Mouse (Mus musculus) heart, postnatal 0 days (tissue): Measurements from ENCODE around the gene Gatad2a. TPM values are rescaled to one million over a fixed set of nuclear protein-coding genes. Genes with fewer than 3 reads are reported as not detected.
A peak's percentile ranks its signal among the peaks of the same experiment; 100 is the strongest.

Experiments
- ATAC-seq: fragments of 200-750 bp; cut with Nextera tagmentation; 2 replicates; pipeline ENCODE4 v1.8.0; 2017; ENCODE audit warnings: low read depth, moderate number of reproducible peaks, moderate library complexity; ENCODE audit not compliant: insufficient read depth
- DNase-seq: peaks from one replicate; pipeline ENCODE4 v3.0.0-alpha.2; 2016; ENCODE audit warnings: low spot score
- H3K27ac ChIP-seq: fragments of 300-500 bp; sonication (generic); 2 replicates; pipeline ENCODE4 v1.5.1; 2014; ENCODE audit warnings: low read depth, mild to moderate bottlenecking
- H3K27me3 ChIP-seq: fragments of 300-500 bp; sonication (generic); 2 replicates; pipeline ENCODE4 v1.6.1; 2014; ENCODE audit warnings: low read length, mixed read lengths; ENCODE audit not compliant: control insufficient read depth, insufficient read depth
- H3K36me3 ChIP-seq: fragments of 300-500 bp; sonication (generic); replicated peaks from 2 replicates; pipeline ENCODE4 v1.6.1; 2014; ENCODE audit warnings: low read length, mixed read lengths; ENCODE audit not compliant: control insufficient read depth, insufficient read depth
- H3K4me1 ChIP-seq: fragments of 300-500 bp; sonication (generic); 2 replicates; pipeline ENCODE4 v1.6.1; 2014; ENCODE audit warnings: antibody characterized with exemption; ENCODE audit not compliant: control insufficient read depth, insufficient read depth
- H3K4me2 ChIP-seq: fragments of 300-500 bp; sonication (generic); 2 replicates; pipeline ENCODE4 v1.6.1; 2014; ENCODE audit warnings: low read depth, mild to moderate bottlenecking, low read length, moderate library complexity
- H3K4me3 ChIP-seq: fragments of 300-500 bp; sonication (generic); 2 replicates; pipeline ENCODE4 v1.5.1; 2014; ENCODE audit warnings: low read depth, low read length
- H3K9ac ChIP-seq: fragments of 300-500 bp; sonication (generic); replicated peaks from 2 replicates; pipeline ENCODE4 v1.6.1; 2014; ENCODE audit warnings: low read depth, low read length, mixed read lengths
- H3K9me3 ChIP-seq: fragments of 300-500 bp; sonication (generic); replicated peaks from 2 replicates; pipeline ENCODE4 v1.6.1; 2016; ENCODE audit warnings: low read length; ENCODE audit not compliant: control insufficient read depth
- CTCF ChIP-seq: IDR thresholded peaks from 2 replicates; pipeline ENCODE4 v1.5.1; 2016; ENCODE audit warnings: antibody characterized with exemption, control low read depth, low read depth
- EP300 ChIP-seq: IDR thresholded peaks from 2 replicates; pipeline ENCODE4 v1.6.1; 2016; ENCODE audit warnings: antibody characterized with exemption, low read depth
- WGBS: fragments of 180-500 bp; shearing (Covaris S2); extraction: QIAGEN DNeasy Blood & Tissue Kit; methylation state at CpG from one replicate; pipeline ENCODE4 v1.1.7; 2014; 5-methylcytosine and 5-hydroxymethylcytosine counted together
- polyA plus RNA-seq: library from polyadenylated mRNA; unstranded; fragments of >200 nt; fragmentation: Nextera tagmentation; extraction: Ambion mirVana; gene quantifications from 2 replicates; pipeline ENCODE4 v1.2.1, GENCODE M21; 2015
- total RNA-seq: library from RNA; depleted of rRNA; stranded (reverse); fragments of >200 nt; gene quantifications from 2 replicates; pipeline ENCODE4 v1.2.3, GENCODE M21; 2014; ENCODE audit warnings: low replicate concordance

Gene Gatad2a
- total and polyA plus RNA-seq, 2 experiments from 2014 or later: 18.9 to 26.9 TPM

DNA sequence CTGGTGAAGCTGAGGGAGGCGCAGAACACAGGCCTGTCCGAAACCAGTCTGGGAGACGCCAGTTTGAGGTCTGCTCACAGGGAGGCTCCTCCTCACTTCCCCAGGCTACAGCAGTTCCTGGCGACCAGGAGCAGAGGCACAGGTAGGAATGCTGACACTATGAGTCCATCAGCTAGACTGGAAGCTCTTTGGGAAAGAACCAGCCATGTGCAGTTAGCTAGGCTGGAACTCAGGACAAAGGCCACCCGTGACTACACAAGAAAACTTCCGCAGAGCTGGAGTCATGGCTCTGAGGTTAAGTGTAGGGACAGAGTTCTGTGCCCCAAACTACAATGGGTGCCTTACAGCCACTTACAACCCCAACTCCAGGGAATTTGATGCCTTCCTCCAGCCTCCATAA is 98.3 kb downstream of the Gatad2a start:
- H3K4me2 ChIP-seq: no peak overlapping the region
- DNase-seq (no peak), ATAC-seq (no peak)
- H3K27me3 ChIP-seq: no peaks in the 10 kb centered on the region
- no peaks in the 10 kb centered on the region for H3K9me3 ChIP-seq
- peaks cover 41% of the 10 kb centered on the region for H3K4me1 ChIP-seq
- H3K36me3 ChIP-seq: peaks cover 15% of the 10 kb centered on the region
- no peak for TF ChIP-seq CTCF
- no peak for TF ChIP-seq EP300
- 80% methylated on average over 6 of the region's 6 CpGs for WGBS
- no peak overlapping the region for H3K27ac ChIP-seq
- no peak overlapping the region; the same call in 1 of the 2 replicates for H3K9ac ChIP-seq
- H3K4me3 ChIP-seq: no peak overlapping the region

DNA sequence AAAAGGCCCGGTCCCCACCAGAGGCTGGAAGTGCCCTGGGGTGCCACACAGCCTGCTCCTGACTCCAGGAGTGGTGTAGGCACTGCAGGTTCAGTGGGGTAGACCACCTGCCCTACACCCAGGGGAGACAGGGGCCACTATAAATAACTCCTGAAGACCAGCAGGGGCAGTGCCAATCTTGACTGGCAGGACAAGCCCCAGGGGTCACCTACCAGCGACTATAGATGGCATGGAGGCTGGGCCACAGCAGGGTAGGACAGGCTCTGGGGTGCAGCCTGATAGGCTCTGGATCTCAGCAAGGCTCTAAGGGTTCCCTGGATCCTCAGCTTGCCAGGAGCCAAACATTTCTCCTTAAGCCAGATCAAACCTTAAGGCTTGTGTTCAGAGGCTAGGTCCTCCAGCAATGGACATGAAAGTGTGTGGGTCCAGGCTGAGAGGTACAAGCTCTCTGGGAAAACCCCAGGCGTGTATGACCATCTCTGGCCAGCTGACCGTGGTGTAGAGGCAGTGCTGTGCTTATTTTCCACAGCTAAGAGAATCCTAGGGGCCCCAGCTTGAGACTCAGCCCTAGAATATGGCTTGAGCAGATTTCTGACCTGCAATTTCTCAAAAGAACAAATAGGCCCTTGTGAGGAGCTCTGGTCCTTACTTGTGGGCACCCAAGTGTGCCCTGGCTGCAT is 100.3 kb downstream of the Gatad2a start:
- H3K27me3 ChIP-seq: no peaks in the 10 kb centered on the region
- no peak overlapping the region for H3K4me3 ChIP-seq
- peaks cover 30% of the 10 kb centered on the region for H3K4me1 ChIP-seq
- DNase-seq (no peak), ATAC-seq (peak; percentile 13; the same call in 1 of the 2 replicates)
- H3K9ac ChIP-seq: no peak overlapping the region
- TF ChIP-seq EP300: no peak
- no peak for TF ChIP-seq CTCF
- no peak overlapping the region for H3K4me2 ChIP-seq
- H3K9me3 ChIP-seq: no peaks in the 10 kb centered on the region
- WGBS: 56% methylated on average over 4 of the region's 4 CpGs
- peaks cover 21% of the 10 kb centered on the region for H3K36me3 ChIP-seq
- H3K27ac ChIP-seq: 0 out of 2 replicates have a peak overlapping the region, but pooled peaks have one; percentile 36

DNA sequence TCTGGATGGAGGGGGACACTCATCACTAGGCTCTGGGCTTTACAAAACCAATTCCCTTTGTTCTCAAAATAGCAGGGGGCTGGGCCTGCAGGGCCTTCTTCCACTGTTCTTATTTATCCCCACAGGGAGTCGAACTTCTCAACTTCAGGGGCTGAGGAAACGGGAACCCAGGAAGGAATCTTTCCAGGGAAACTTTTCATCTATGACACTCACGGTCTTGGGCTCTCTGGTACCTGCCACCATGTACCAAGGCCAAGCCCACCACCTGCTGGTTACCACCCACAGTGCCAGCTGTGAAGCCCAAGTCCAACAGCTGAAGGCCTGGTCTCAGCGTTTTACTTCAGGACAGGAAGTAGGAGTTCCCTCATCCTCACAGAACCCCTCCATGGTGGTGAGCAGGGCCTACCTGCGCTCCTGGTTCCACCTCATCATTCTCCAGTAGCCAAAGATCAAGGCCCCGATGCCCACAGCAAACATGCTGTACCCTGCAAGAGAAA is 101.3 kb downstream of the Gatad2a start:
- peaks cover 19% of the 10 kb centered on the region for H3K4me1 ChIP-seq
- no peaks in the 10 kb centered on the region for H3K9me3 ChIP-seq
- H3K9ac ChIP-seq: no peak overlapping the region
- H3K36me3 ChIP-seq: peaks cover 21% of the 10 kb centered on the region
- H3K4me3 ChIP-seq: no peak overlapping the region
- peaks cover 4% of the 10 kb centered on the region; the same call in 1 of the 2 replicates for H3K27me3 ChIP-seq
- DNase-seq: no peak
- no peak overlapping the region for H3K27ac ChIP-seq
- no peak for TF ChIP-seq CTCF
- TF ChIP-seq EP300: no peak
- no peak for ATAC-seq
- no peak overlapping the region for H3K4me2 ChIP-seq
- 62% methylated on average over 6 of the region's 6 CpGs for whole genome bisulfite sequencing

DNA sequence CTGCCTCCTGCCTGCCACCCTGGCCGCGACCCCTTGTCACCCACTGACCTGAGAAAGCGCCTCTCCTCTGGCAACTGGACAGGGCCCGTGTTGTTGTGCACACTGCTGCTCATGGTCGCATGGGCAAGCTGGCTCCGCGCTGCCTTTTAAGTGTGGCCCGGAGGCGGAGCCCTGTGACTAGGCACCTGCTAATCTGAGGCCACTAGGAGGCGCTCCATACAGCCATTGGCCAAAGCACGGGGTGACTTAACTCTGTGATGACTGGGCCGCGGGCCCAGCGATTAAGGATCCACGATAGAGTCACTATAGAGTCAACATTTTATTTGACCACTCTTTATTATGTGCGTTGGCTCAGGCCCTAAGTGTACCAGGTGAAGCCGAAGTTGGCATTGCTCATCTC is 102.3 kb downstream of the Gatad2a start:
- H3K27me3 ChIP-seq: peaks cover 14% of the 10 kb centered on the region
- H3K4me3 ChIP-seq: no peak overlapping the region
- no peak overlapping the region for H3K27ac ChIP-seq
- 53% methylated on average over 17 of the region's 17 CpGs for whole genome bisulfite sequencing
- ATAC-seq: peak; percentile 54
- H3K4me1 ChIP-seq: peaks cover 24% of the 10 kb centered on the region
- H3K9me3 ChIP-seq: no peaks in the 10 kb centered on the region
- H3K4me2 ChIP-seq: no peak overlapping the region
- TF ChIP-seq EP300 (no peak), CTCF (peak; percentile 51)
- H3K36me3 ChIP-seq: peaks cover 21% of the 10 kb centered on the region
- peak; percentile 65 for DNase-seq
- no peak overlapping the region for H3K9ac ChIP-seq

DNA sequence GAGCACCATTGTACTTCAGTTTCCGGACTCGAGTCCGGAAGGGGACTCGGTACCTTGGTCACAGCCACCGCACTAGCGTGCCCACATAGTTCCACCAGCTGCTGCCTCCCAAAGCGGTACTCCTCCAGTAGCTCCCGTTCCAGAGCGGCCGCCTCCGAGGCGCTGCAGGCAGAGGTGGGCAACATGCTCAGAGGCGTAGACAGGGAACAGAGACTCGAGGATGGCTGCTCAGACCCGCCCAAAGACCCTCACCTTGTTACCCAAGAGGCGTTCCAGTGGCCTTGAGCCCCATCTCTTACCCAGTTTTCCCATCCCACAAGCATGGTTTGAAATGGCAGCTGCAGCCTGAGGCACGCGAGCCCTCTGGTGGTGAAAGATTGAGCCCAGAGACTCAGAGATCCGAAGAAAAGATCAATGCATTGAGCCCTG is 105.4 kb downstream of the Gatad2a start:
- no peak overlapping the region for H3K9ac ChIP-seq
- peaks cover 21% of the 10 kb centered on the region for H3K36me3 ChIP-seq
- H3K27ac ChIP-seq: no peak overlapping the region
- no peak overlapping the region for H3K4me2 ChIP-seq
- H3K4me1 ChIP-seq: peaks cover 20% of the 10 kb centered on the region
- no peak overlapping the region for H3K4me3 ChIP-seq
- TF ChIP-seq EP300 (no peak), CTCF (peak; percentile 69)
- ATAC-seq: no peak
- 41% methylated on average over 19 of the region's 19 CpGs for WGBS
- DNase-seq: no peak
- H3K27me3 ChIP-seq: peaks cover 44% of the 10 kb centered on the region
- H3K9me3 ChIP-seq: no peaks in the 10 kb centered on the region

DNA sequence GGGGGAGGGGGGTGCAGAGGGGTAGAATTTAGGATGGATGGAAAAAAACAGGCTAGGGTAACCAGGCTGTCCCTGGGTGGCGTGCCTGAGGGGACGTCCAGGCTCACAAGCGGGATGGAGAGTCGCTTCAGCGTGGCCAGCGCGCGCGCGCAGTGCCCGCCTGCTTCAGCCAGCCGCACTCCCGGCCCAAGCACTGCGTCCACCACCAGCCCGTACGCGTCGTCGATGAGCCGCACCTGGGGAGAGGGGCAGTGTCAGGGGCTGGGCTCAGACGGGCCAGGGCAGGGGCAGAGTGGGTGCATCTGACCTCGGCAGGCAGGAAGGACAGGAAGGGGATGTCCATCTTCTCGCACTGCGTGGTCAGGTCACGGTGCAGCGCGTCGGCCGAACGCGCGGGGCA is 107.3 kb downstream of the Gatad2a start:
- ATAC-seq (no peak), DNase-seq (no peak)
- no peak overlapping the region for H3K27ac ChIP-seq
- peaks cover 64% of the 10 kb centered on the region for H3K27me3 ChIP-seq
- TF ChIP-seq CTCF (no peak), EP300 (no peak)
- 0 out of 2 replicates have a peak overlapping the region, but pooled peaks have one; percentile 25 for H3K9ac ChIP-seq
- 4% methylated on average over 32 of the region's 32 CpGs for whole genome bisulfite sequencing
- H3K4me3 ChIP-seq: peak overlapping the region; percentile 38
- H3K4me1 ChIP-seq: peaks cover 17% of the 10 kb centered on the region
- peaks cover 14% of the 10 kb centered on the region for H3K36me3 ChIP-seq
- no peaks in the 10 kb centered on the region for H3K9me3 ChIP-seq
- peak overlapping the region; percentile 62 for H3K4me2 ChIP-seq
